In the genomic region with DNA sequence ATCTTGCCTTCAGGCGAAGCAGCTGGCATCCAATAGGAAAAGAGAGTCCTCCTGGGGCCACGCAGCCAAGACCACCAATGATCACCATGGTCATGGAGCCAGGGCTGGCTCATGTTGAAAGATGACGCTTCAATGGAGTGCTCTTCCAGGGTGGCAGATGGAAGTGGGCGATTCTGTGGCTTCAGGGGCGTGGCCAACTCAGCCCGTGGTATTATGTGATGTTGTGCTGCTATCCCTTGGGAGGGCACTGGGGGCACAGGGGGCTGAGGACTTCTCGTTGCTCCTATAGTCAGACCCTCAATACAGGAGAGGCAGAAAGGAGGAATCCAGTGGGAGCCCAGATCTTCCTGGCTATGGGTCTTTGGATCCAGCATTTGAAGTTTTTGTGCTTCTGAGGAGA, we compare ENCODE assay signal across 9 mouse cellular contexts. TPM values are rescaled to one million over a fixed set of nuclear protein-coding genes. Genes with fewer than 3 reads are reported as not detected.
DNase-seq lines count a peak whose midpoint lies in the region; ATAC-seq lines count a peak whose summit lies in the region.
"Had no signal": no experiment of that assay in that cellular context is flagged by ENCODE, and none has a peak within 500 bp of the region (broad histone marks: within the 10 kb centered on the region; RNA-seq: fewer than 3 reads in every experiment).

No protein-coding gene starts in this region.

- H3K4me3 ChIP-seq in heart, embryonic 16.5 days (ENCODE audit: low read length) = no peak overlapping the region
- H3K4me3 ChIP-seq in embryonic facial prominence, embryonic 15.5 days (replicated peaks) = no peak overlapping the region
- H3K4me3 ChIP-seq in forebrain, embryonic 12.5 days (replicated peaks) = no peak overlapping the region

- no peaks in the 10 kb centered on the region for H3K36me3 ChIP-seq in heart, embryonic 16.5 days (ENCODE audit: control insufficient read depth, insufficient read depth)
- H3K36me3 ChIP-seq in embryonic facial prominence, embryonic 15.5 days = no peaks in the 10 kb centered on the region
- H3K36me3 ChIP-seq in forebrain, embryonic 12.5 days (replicated peaks) = no peaks in the 10 kb centered on the region

- no peaks in the 10 kb centered on the region for H3K9me3 ChIP-seq in heart, embryonic 16.5 days (replicated peaks; ENCODE audit: control insufficient read depth, low read length)
- H3K9me3 ChIP-seq in embryonic facial prominence, embryonic 15.5 days (replicated peaks) = no peaks in the 10 kb centered on the region
- no peaks in the 10 kb centered on the region for H3K9me3 ChIP-seq in forebrain, embryonic 12.5 days

- H3K9ac ChIP-seq in heart, embryonic 16.5 days (ENCODE audit: low read length) = 0 out of 2 replicates have a peak overlapping the region, but pooled peaks have one; percentile 80
- H3K9ac ChIP-seq in embryonic facial prominence, embryonic 15.5 days = no peak overlapping the region
- no peak overlapping the region for H3K9ac ChIP-seq in forebrain, embryonic 12.5 days

- peaks cover 13% of the 10 kb centered on the region for H3K4me1 ChIP-seq in heart, embryonic 16.5 days (ENCODE audit: control insufficient read depth, insufficient read depth, low read length)
- peaks cover 31% of the 10 kb centered on the region for H3K4me1 ChIP-seq in embryonic facial prominence, embryonic 15.5 days
- H3K4me1 ChIP-seq in forebrain, embryonic 12.5 days = peaks cover 9% of the 10 kb centered on the region

- ATAC-seq in heart, embryonic 16.5 days (replicated peaks; ENCODE audit: extremely low read depth, insufficient read depth, low FRiP score) = no peak
- peak; percentile 21 for ATAC-seq in CD4-positive, CD25-positive, alpha-beta regulatory T cell, adult 4 months
- no peak for ATAC-seq in embryonic facial prominence, embryonic 15.5 days (ENCODE audit: insufficient number of reproducible peaks, low FRiP score, low TSS enrichment, low read depth)
- peak; percentile 76 for ATAC-seq in megakaryocyte progenitor cell, adult 5-6 weeks (replicated peaks; ENCODE audit: poor library complexity)
- ATAC-seq in forebrain, embryonic 12.5 days (ENCODE audit: low FRiP score) = no peak

- H3K27me3 ChIP-seq in heart, embryonic 16.5 days (ENCODE audit: control insufficient read depth, insufficient read depth, low read length) = no peaks in the 10 kb centered on the region
- H3K27me3 ChIP-seq in embryonic facial prominence, embryonic 15.5 days = 0 out of 2 replicates have a peak, but pooled peaks cover 7% of the 10 kb centered on the region
- H3K27me3 ChIP-seq in forebrain, embryonic 12.5 days = peaks cover 46% of the 10 kb centered on the region

- no peak overlapping the region for H3K4me2 ChIP-seq in heart, embryonic 16.5 days (ENCODE audit: low read depth, low read length)
- no peak overlapping the region for H3K4me2 ChIP-seq in embryonic facial prominence, embryonic 15.5 days (replicated peaks)
- no peak overlapping the region for H3K4me2 ChIP-seq in forebrain, embryonic 12.5 days

- WGBS in heart, embryonic 16.5 days = 64% methylated on average over 7 of the region's 7 CpGs
- WGBS in embryonic facial prominence, embryonic 15.5 days = 62% methylated on average over 7 of the region's 7 CpGs
- 68% methylated on average over 7 of the region's 7 CpGs for WGBS in forebrain, embryonic 12.5 days

- no peak for DNase-seq in heart, adult 8-10 months (ENCODE audit: low spot score)
- DNase-seq in embryo, embryonic 11 days = no peak
- no peak for DNase-seq in testis, postnatal 14 days (ENCODE audit: low spot score)
- DNase-seq: kidney, adult 11 months had no signal

- peak overlapping the region; percentile 87 for H3K27ac ChIP-seq in heart, embryonic 16.5 days (ENCODE audit: low read length)
- 0 out of 2 replicates have a peak overlapping the region, but pooled peaks have one; percentile 72 for H3K27ac ChIP-seq in embryonic facial prominence, embryonic 15.5 days (replicated peaks)
- H3K27ac ChIP-seq in forebrain, embryonic 12.5 days = no peak overlapping the region

RNA-seq across cellular contexts. Expression of a gene that starts 18.1 kb away (rescaled TPM):
- 5.1 and 6.8 TPM in 2 replicates for polyA plus RNA-seq in heart, embryonic 16.5 days (2015; fragmentation: Nextera tagmentation; extraction: Ambion mirVana)
- total RNA-seq in heart, adult 8-10 months (2022) = 1 to 10 TPM in 1 of 4 experiments, under 1 TPM in 3; 0.38 to 1.1 (median 0.91) TPM
- polyA plus RNA-seq in CD4-positive, CD25-positive, alpha-beta regulatory T cell, adult 4 months (2017; shearing (Covaris generic)) = 100 to 1,000 TPM; 162 to 234 TPM
- 7.2 and 7.7 TPM in 2 replicates for polyA plus RNA-seq in embryonic facial prominence, embryonic 15.5 days (2015; fragmentation: Nextera tagmentation; extraction: Ambion mirVana)
- 8.2 and 9.0 TPM in 2 replicates for total RNA-seq in megakaryocyte progenitor cell, adult 5-6 weeks (2015)
- 29.2 and 41.9 TPM in 2 replicates for total RNA-seq in megakaryocyte progenitor cell, adult 5-6 weeks (2017)
- 0.56 and 1.5 TPM in 2 replicates for polyA plus RNA-seq in forebrain, embryonic 12.5 days (2016; fragmentation: Nextera tagmentation; extraction: Ambion mirVana)

RNA-seq across cellular contexts. Expression of a gene that starts 41.8 kb away (rescaled TPM):
- polyA plus RNA-seq in heart, embryonic 16.5 days (2015; fragmentation: Nextera tagmentation; extraction: Ambion mirVana) = 10.4 and 11.0 TPM in 2 replicates
- 1 to 10 TPM; 1.9 to 2.6 (median 2.3) TPM for total RNA-seq in heart, adult 8-10 months (2022)
- under 1 TPM; 0.39 to 0.89 TPM for polyA plus RNA-seq in CD4-positive, CD25-positive, alpha-beta regulatory T cell, adult 4 months (2017; shearing (Covaris generic))
- 2.3 and 3.2 TPM in 2 replicates for polyA plus RNA-seq in embryonic facial prominence, embryonic 15.5 days (2015; fragmentation: Nextera tagmentation; extraction: Ambion mirVana)
- total RNA-seq in megakaryocyte progenitor cell, adult 5-6 weeks (2015) = not detected in 2 replicates
- not detected in 2 replicates for total RNA-seq in megakaryocyte progenitor cell, adult 5-6 weeks (2017)
- polyA plus RNA-seq in forebrain, embryonic 12.5 days (2016; fragmentation: Nextera tagmentation; extraction: Ambion mirVana) = 1.4 and 1.5 TPM in 2 replicates

Comparison
In these comparisons a context has a peak if more than half of its experiments do, and no peak if none do; other contexts are left out.
1. ATAC-seq: peak in CD4-positive, CD25-positive, alpha-beta regulatory T cell, adult 4 months (single experiment) and megakaryocyte progenitor cell, adult 5-6 weeks (single experiment); none in heart, embryonic 16.5 days (single experiment), embryonic facial prominence, embryonic 15.5 days (single experiment) and forebrain, embryonic 12.5 days (single experiment).
2. RNA of a gene that starts 18.1 kb away (polyA plus RNA-seq): 162 to 234 TPM in CD4-positive, CD25-positive, alpha-beta regulatory T cell, adult 4 months; 7.2 to 7.7 TPM in embryonic facial prominence, embryonic 15.5 days, 5.1 to 6.8 TPM in heart, embryonic 16.5 days and 0.56 to 1.5 TPM in forebrain, embryonic 12.5 days; every median in the first group is over 10 times any median in the second.